Mouse (Mus musculus) adrenal gland (tissue): ENCODE results near the gene Nkx3-2.

Source experiments
- intact Hi-C: fragments of 180-260 bp; cut with DNase I; formaldehyde crosslinking; loops from one replicate; pipeline ENCODE4 v1.15.1; 2025
- long read RNA-seq, 2 experiments: library from polyadenylated mRNA; unstranded; transcript quantifications; one replicate each; pipeline ENCODE4 v2.0.0; 2020; ENCODE audit warnings: borderline replicate concordance in 1 of 2; ENCODE audit not compliant: insufficient replicate concordance in 1 of 2

Nkx3-2 gene
- long read RNA-seq, experiment 1, result 0 reads
- long read RNA-seq, experiment 2, result 0 reads

DNA sequence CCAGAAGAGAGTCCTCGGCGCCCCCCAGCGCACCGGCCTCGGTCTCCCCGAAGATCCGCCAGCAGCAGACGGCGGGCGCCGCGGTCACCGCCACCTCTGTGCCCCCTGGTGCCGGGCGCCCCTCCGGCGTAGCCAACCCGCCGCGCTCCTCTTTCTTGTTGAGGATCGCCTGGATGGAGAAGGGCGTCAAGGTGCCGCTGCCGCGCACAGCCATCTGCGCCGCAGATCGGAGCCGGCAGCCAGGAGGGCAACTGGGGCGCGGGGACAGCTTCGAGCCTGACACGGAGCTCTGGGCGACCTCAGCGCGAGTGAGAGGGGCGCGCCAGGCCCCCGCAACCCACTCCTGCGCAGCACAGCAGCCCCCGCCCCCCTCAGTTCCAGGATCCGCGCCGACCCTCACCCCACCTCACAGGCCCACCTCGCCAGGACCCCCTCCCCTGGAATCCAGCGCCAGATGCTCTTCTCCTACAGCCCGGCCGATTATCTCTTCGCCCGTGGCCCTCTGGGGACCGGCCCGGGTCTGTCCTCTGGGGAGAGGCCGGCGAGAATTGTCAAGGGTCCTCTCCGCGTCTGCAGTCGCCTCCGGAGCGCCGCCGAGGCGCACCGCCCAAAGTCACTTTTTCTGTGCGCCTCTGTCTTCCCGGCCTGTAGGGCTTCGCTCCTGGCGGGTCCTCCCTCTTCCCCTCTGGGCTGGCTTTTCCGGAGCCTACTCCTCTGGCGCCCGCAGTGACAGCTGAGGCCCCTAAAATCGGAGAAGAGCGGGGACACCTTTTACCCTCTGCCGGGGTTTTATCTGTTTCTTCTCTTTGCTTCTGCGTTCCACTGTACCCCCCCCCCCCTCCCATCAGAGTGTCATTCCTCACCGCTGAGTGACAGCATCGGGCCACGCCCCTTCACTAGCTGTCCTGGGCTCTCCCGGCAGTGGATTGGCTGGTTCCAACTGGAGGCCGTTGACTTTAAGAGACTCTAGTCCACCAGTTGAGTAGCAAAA, at the start of gene Nkx3-2:
TSS of gene Nkx3-2 (minus strand) at position 771 of the 991 bp plus-strand sequence.
- intact Hi-C loops, result no loop called here

DNA sequence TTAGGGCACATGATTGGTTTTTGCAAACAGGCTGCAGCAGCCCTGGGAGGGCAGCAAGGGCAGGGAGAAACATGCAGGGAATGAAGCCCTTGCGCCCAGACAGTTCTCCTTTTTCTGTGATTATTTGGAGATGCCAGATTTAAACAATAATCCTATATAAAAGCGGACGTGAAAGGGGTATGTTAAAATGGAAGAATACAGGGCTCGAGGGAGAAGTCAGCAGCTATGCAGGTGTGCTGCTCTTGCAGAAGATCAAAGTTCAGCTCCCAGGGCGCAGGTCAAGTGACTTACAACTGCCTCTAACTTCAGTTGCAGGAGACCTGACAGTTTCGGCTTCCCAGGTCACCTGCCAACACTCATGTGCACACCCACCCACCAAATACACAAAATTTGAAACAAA, 48.2 kb upstream of the Nkx3-2 start:
- intact Hi-C loops, result no loop called here

DNA sequence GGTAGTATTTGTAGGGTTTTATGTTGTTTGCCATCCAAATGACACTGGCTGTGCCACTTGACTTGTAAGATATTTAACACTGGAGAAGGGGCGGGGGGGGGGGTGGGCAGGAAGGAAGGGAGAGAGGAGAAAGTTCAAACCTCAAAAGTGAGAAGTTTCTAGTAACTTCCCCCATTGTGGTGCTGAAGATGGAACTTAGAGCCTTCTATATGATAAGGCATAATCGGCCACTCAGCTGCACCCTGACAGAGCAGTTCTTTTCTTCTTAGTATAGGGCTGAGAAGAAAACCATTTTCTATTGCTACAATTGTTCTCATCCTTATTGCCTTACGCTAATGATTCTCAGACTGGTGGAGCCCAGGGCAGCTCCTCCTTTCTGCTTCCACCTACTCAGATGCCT, 47.0 kb upstream of the Nkx3-2 start:
- intact Hi-C loops, result no loop called here

DNA sequence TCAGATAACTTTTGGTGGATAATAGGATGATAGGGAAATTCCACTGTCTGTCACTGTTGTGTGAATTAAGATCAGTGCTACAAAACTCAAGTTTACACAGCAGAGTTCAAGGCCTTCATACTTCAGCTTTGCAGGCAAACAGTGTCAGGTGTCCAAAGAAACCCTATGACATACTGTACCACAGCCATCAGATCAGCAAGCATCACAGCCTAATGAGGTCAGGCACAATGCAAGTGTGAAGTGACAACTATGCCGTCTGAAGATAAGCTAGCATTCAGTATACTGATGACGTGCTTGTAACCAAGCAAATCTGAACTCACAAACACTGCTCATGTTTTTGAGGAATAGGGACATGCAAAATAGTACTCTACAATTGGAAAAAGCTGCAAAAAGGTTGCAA, 43.1 kb upstream of the Nkx3-2 start:
- intact Hi-C loops, result no loop called here

DNA sequence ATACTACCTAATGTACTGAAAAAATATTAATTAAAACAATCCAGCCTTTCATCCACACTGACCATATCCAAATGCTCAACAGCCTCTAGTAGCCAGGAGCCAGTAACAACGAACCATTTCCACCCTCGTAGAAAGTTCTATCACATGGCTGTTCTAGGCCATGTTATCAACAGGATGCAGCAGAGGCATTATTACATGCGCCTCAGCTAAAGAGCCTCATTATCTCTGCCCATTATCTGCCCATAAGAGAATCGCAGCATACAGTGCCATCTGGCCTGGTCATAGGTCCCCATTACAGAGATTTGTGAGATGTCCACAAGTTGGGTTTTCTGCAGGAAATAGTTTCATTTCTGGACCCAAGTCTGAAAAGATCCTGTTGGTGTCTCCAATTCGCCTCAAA, 41.9 kb upstream of the Nkx3-2 start:
- intact Hi-C loops, result no loop called here

DNA sequence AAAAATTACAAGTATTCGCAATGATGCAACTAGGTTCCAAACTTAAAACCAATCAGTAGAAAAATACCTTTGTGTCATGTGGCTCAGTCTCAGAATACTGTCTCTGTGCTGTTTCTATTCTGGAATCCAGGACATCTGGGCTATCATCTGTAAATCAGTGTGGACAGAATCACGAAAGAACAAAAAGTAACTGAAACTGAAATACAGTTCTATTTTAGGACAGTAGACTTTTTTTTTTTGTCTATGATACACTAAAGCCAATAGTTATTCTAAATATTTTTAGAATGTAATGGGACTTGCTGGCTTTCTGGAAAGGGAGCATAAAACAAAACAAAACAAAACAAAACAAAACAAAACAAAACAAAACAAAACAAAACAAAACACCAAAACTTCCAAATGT, 40.8 kb upstream of the Nkx3-2 start:
- intact Hi-C loops, result no loop called here

DNA sequence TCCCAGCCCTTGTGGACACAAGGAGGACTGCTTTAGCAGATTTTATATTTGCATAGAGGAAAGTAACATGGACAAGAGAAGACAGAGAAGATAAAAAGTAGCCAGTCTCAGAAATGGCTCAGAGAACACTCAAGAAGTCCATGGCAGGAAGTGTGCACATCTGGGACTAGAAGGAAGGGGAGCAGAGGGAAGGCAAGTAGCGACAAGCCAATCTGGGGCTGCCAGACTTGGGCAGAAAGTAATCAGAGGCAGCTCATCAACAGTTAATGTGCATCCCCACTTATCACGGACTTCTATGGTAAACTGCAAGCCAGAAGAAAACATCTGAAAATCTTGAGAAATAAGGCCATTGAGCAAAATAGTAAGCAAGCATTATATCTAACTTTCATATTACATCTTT, 40.3 kb upstream of the Nkx3-2 start:
- intact Hi-C loops, result no loop called here

DNA sequence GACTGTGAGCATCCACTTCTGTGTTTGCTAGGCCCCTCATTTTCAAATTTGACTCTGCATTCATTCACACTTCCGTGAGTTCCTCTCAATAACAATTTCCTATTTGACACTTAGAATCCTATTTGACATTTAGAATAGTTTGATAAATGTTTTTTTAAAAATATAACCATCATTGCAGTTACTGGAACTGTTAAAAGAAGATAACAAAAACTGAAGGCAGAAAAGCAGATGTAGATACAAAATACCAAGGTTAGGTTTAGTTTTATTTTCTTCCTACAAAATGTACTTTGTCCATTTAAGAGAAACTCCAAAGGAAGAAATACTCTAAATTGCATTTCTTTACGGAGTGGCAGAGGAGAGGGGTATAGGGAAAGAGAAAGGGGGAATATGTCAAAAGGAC, 37.3 kb upstream of the Nkx3-2 start:
- intact Hi-C loops, result no loop called here

DNA sequence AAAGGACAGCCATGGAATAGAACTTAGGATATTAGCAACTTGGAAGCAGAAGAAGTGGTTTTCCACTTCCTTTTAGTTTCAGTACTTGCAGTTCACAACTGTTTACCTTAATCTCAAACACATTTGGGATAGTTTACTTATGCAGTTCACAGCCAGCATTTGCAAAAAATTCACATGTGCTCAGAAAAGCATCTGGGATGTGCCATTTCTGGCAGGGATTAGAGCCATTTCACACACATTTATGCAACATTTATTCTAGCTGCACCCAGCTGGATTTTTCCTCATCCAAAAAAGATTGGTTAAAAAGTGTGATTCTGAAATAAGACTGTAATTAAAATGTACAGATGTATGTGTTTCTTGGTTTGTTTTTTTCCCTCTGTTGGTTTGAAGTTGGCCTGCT, 30.1 kb upstream of the Nkx3-2 start:
- intact Hi-C loops, result loop anchor here (5.0 kb wide), 1 partner anchor 48 kb away; the partner anchor contains the start of gene Bod1l

DNA sequence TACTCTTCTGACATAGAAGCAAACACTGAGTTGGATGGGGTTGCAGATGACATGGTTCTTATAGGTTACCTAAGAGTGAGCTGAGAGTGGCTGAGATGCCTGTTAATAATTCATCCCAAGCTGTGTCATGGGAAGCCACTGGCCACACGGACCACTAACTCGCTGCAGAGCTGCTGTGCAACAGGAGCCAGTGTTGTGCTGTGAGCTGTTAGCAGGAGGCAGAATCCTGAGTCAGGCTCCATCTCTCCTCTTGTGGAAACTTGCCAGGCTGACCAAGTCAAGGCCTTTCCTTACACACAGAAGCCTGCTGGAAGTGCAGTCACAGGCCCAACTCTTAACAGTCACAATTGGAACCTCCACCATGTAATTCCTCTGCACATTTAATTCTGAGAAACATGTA, 26.2 kb upstream of the Nkx3-2 start:
- intact Hi-C loops, result loop anchor here (5.0 kb wide), 1 partner anchor 52 kb away; the partner anchor contains the start of gene Bod1l

DNA sequence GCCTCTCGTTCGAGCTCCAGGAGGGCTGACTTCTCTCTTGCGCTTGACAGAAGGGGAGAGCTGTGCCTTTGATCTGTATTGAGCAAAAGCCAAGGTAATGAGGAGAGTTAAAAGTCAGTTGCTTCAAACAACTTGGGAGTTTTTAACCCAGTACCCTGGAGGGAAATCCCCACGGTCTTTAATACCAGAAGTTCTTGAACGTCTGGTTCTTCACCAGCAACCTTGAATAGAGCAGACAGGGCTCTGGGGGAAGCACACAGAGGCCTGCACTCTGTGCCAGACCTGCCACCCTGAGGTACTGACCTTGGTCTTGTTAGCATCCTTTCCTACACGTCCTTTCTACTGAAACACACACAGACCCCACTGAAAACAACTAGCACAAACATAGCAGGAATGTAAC, 24.6 kb upstream of the Nkx3-2 start:
- intact Hi-C loops, result no loop called here

DNA sequence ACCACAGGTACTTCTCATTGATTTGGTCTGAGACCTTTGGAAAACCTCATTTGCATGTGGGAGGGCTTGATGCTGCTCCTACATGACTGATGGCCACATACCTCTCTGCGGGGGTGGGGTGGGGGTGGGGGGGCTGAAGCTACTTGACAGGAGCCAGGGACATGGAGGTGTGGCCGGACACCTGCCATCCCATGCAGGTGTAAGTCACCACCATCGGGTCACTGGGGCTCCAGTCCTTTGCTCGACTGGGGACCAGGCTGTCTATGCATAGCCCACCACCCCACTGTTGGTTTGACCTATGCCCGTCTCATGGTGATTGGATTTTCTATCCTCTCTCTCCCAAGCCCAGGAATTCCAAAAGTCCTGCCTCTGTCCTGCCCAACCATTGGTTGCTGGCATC, 17.6 kb upstream of the Nkx3-2 start:
- intact Hi-C loops, result no loop called here

DNA sequence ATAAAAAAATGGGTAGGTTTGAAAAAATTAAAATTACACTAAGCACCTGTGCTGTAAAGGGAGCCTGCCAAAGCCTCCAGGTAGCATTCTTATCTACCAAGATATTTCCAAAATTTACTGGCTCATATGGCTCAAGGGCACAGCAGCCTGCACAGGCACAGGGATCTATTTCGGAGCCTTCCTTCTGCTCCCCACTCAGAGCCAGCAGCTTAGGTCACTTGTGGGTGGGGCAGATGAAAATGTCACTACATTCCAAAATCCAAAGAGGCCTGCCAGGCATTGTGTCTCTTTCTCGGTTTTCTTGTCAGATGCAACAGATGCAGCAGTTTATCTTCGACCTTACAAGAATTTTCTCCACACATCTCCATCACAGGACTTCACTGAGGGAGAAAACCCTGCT, 15.7 kb upstream of the Nkx3-2 start:
- intact Hi-C loops, result no loop called here

DNA sequence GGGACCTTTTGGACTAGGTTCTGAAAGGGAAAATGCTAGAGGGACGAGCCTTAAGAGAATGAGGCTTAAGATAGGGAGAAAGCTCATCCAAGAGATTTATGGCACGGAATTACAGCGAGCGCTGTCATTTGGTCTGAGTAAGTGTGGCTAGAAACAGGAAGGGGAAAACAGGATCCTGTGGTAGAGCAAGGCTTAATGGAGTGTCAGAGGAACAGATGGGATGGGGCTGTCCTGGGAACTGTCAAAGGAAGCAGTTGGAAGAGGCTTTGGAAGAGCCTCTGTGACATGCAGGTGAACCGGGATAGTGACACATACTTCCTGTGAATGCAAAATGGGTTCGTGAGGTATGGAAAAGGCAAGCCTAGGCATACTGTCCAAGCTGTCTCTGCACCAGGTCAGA, 11.4 kb upstream of the Nkx3-2 start:
- intact Hi-C loops, result no loop called here

DNA sequence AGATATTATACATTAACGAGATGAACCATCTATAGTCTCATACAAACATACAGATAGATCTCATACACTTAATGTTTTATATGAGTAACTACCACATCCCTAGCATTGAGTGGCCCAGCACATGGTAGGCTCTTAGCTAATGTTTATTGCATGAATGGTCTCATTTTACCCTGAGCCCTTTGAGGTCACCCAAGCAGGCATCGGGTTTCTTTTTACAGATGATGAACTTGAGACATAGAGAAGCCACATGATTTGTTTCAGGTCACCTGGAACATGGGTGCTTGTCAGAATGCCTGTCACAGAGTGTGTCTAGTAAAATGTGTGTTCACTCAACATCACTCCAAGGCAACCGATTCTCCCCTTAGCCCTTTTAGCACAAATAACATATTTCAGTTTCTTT, 11.0 kb upstream of the Nkx3-2 start:
- intact Hi-C loops, result no loop called here

DNA sequence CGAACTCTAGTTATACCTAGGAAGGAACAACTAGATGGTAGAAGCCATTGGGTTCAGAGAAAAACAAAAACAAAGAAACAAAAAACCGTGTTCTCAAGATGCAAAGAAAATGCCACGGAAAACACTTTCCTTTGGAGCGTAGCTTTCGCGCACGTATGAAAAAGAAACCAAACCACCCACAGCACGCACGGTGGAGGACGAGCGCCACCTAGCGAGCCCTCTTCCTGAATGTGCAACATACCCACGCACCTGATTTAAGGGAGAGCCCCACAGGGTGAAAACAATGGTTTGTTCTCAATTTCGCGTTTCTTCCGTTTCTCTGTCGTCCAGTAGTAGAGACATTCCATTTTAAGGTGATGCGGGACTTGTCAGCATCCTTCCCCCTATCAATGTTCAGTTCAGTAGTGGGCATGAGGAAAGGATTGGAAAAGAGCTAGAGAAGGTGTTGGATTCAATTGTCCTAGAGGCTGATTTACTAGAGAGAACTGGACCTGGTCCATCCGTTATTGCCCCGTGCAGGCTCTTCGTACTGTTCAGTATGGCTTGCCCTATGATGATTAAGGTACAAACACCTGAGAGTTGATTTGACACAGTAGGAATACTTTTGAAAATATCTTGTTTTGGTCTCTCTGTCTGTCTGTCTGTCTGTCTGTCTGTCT, 4.2 kb upstream of the Nkx3-2 start:
- intact Hi-C loops, result loop anchor here (1.0 to 2.0 kb wide), 2 partner anchors 643 to 718 kb away; no protein-coding TSS in a partner anchor

DNA sequence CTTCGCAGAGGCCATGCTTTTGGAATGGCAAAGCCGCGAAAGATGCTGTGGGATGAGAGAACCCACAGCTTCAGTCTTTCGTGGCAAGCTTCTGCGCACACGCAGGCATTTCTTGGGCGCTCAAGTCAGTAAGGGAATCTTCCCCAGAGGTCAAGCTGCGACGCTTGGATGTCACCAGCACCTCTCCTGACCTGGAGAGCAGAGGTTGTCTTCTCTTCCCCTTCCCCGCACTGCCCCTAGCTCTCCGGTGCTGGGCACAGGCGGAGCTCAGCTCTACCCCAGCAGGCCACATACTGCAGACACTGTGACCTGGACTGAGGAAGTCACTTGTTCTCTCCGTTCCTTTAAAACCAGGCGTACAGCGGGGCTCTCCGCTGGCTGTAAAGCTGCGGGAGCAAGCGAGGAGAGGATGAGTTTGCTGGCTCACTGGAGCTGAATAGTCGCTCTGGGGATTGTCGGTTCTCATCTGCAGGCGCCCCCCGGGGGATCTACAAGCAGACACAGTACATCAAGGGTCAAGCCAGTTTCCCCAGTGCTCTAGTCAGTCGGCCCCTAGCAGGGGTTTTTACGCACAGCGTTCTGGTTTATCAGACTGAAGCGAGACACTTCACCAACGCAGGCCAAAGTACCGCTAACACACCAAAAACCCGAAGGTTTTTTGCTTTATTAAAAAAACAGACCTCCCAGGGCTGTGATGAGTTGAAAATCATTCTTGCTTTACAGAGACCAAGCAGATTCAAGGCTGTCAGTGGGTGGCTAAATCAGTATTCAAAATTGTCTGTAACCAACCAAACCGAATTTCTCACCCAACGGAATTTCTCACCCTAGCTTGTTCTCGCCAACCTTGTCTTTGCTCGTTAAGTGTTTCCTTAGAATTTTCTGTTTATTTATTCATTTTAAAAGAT, 3.2 kb upstream of the Nkx3-2 start:
- intact Hi-C loops, result loop anchor here (2.0 kb wide), 1 partner anchor 717 kb away; no protein-coding TSS in a partner anchor

DNA sequence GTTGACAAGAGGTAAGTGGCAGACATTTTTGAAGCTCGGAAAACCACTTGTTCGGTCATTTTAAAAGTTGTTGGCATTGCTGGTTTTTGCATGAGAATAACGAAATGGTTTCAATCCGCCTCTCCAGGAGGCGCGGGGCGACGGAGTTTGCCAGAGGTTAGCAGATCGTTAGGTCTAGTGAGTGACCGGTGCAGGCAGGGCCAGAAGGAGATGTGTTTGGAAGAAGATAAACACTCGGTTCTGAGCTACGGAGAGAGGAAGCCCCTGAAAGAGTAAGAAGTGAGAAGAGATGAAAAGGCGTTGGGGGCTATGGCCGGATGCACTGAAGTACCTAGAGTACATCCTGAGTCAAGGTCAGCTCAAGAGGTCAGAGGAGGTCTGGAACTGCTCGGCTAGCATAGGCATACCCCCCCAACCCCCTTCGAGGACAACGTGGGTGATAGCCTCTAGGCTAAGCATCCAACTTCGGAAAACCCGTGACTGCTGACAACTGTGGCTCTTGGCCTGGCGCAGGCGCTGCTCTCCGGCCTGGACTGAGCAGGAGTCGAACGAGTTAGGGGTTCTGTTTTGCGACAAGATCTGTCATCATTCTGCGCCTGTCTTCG, 2.2 kb upstream of the Nkx3-2 start:
- intact Hi-C loops, result no loop called here

DNA sequence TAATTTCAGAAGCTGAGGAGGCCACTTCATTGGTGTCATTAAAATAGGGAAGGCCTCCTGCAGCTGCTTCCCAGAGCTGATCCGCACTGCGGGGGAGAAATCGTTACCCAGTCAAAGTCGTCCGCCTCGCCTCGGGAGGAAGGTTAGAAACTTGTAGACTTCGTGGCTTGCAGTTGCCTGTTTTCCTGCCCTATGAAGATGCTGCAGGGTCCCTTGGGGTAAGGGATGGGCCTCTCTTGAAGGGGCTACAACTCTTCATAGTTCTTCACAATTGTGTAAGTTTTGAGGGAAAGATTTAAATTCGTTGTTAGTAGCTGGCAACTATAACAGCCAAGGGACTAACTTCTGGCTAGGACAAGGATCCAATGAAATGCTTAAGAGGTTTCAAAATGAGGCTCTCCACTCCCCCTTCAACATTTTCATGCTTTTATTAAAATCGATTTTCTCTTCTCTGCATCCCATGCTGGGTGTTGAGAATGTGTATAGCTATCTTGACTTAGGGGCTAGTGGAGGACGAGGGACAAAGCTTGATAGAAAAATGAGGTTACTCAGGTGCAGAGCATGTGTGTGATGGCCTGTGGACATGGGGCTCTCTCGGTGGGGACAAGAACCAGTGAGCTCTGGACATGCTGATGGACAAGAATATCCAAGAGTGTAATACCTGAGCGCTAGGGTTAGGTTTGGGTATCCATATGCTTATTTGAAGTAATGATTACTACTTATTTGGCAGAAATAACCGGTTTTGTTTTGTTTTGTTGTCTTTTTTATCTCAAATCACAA, 1.5 kb upstream of the Nkx3-2 start:
- intact Hi-C loops, result no loop called here
